ENCODE assay signal across 8 mouse cellular contexts in genomic region chr2:75959850-75960365, GRCm38 (mm10). TPM values are rescaled to one million over a fixed set of nuclear protein-coding genes. Genes with fewer than 3 reads are reported as not detected.
DNase-seq lines count a peak whose midpoint lies in the region; ATAC-seq lines count a peak whose summit lies in the region.

No protein-coding gene starts in this region.

- no peaks in the 10 kb centered on the region for H3K9me3 ChIP-seq in heart, embryonic 11.5 days (replicated peaks; ENCODE audit: control insufficient read depth, low read length)
- H3K9me3 ChIP-seq in limb, embryonic 15.5 days, result no peaks in the 10 kb centered on the region
- no peaks in the 10 kb centered on the region for H3K9me3 ChIP-seq in stomach, embryonic 14.5 days (ENCODE audit: control insufficient read depth, low read depth, low read length)

- peaks cover 23% of the 10 kb centered on the region for H3K4me1 ChIP-seq in heart, embryonic 11.5 days (ENCODE audit: control insufficient read depth, insufficient read depth, low read length)
- H3K4me1 ChIP-seq in limb, embryonic 15.5 days, result peaks cover 51% of the 10 kb centered on the region
- peaks cover 19% of the 10 kb centered on the region for H3K4me1 ChIP-seq in stomach, embryonic 14.5 days (ENCODE audit: control insufficient read depth, insufficient read depth, low read length)

- H3K4me2 ChIP-seq in heart, embryonic 11.5 days, result peak overlapping the region; percentile 37
- H3K4me2 ChIP-seq in limb, embryonic 15.5 days, result peak overlapping the region; percentile 44
- H3K4me2 ChIP-seq in stomach, embryonic 14.5 days (replicated peaks; ENCODE audit: low read depth, low read length), result peak overlapping the region; percentile 13; the same call in 1 of the 2 replicates

- ATAC-seq in heart, embryonic 11.5 days (replicated peaks; ENCODE audit: insufficient number of reproducible peaks, low FRiP score, low TSS enrichment), result no peak
- peak; percentile 87 for ATAC-seq in limb, embryonic 15.5 days (ENCODE audit: insufficient number of reproducible peaks, low FRiP score, low TSS enrichment, low read depth)
- no peak for ATAC-seq in stomach, embryonic 14.5 days (ENCODE audit: insufficient number of reproducible peaks, insufficient read depth, low FRiP score, low read depth)
- no peak for ATAC-seq in megakaryocyte progenitor cell, adult 5-6 weeks (replicated peaks; ENCODE audit: poor library complexity)

- no peak overlapping the region for H3K4me3 ChIP-seq in heart, embryonic 11.5 days (ENCODE audit: low read depth, low read length)
- peak overlapping the region; percentile 18 for H3K4me3 ChIP-seq in limb, embryonic 15.5 days
- H3K4me3 ChIP-seq in stomach, embryonic 14.5 days (ENCODE audit: low read depth, low read length), result no peak overlapping the region

- peak overlapping the region; percentile 41; the same call in 1 of the 2 replicates for H3K27ac ChIP-seq in heart, embryonic 11.5 days (ENCODE audit: low read depth, low read length)
- peak overlapping the region; percentile 87 for H3K27ac ChIP-seq in limb, embryonic 15.5 days
- peak overlapping the region; percentile 68 for H3K27ac ChIP-seq in stomach, embryonic 14.5 days (ENCODE audit: low read length)

- H3K9ac ChIP-seq in heart, embryonic 11.5 days (ENCODE audit: low read depth, low read length), result no peak overlapping the region
- H3K9ac ChIP-seq in limb, embryonic 15.5 days, result no peak overlapping the region
- H3K9ac ChIP-seq in stomach, embryonic 14.5 days (replicated peaks; ENCODE audit: low read depth, low read length), result no peak overlapping the region

- no peaks in the 10 kb centered on the region for H3K27me3 ChIP-seq in heart, embryonic 11.5 days (ENCODE audit: control insufficient read depth, insufficient read depth, low read length)
- peaks cover 4% of the 10 kb centered on the region; the same call in 1 of the 2 replicates for H3K27me3 ChIP-seq in limb, embryonic 15.5 days
- H3K27me3 ChIP-seq in stomach, embryonic 14.5 days (ENCODE audit: control insufficient read depth, insufficient read depth, low read length), result no peaks in the 10 kb centered on the region

- WGBS in heart, embryonic 11.5 days (ENCODE audit: insufficient replicate concordance), result 9% methylated on average over 15 of the region's 15 CpGs
- 8% methylated on average over 15 of the region's 15 CpGs for WGBS in limb, embryonic 15.5 days
- WGBS in stomach, embryonic 14.5 days, result 15% methylated on average over 15 of the region's 15 CpGs

- DNase-seq in layer of hippocampus, adult 9-11 months, result peak; percentile 25
- no peak for DNase-seq in layer of hippocampus, adult 11-12 months (ENCODE audit: low spot score)
- DNase-seq in cerebellum, adult 9-11 months, result peak; percentile 34
- no peak for DNase-seq in left cerebral cortex, adult 11 months (ENCODE audit: low spot score)

- no peaks in the 10 kb centered on the region for H3K36me3 ChIP-seq in heart, embryonic 11.5 days (ENCODE audit: control insufficient read depth, insufficient read depth, low read length)
- H3K36me3 ChIP-seq in limb, embryonic 15.5 days, result no peaks in the 10 kb centered on the region
- H3K36me3 ChIP-seq in stomach, embryonic 14.5 days (ENCODE audit: control insufficient read depth, insufficient read depth, low read length), result no peaks in the 10 kb centered on the region

RNA-seq across cellular contexts. Expression of gene Ttc30a2, which starts 18.1 kb away (rescaled TPM):
- polyA plus RNA-seq in heart, embryonic 11.5 days (2014; fragmentation: Nextera tagmentation; extraction: Ambion mirVana), result 0.75 and 1.1 TPM in 2 replicates
- polyA plus RNA-seq in limb, embryonic 15.5 days (2015; fragmentation: Nextera tagmentation; extraction: Ambion mirVana), result 0.18 and 0.30 TPM in 2 replicates
- polyA plus RNA-seq in stomach, embryonic 14.5 days (2014; fragmentation: Nextera tagmentation; extraction: Ambion mirVana), result 0.42 and 0.63 TPM in 2 replicates
- total RNA-seq in megakaryocyte progenitor cell, adult 5-6 weeks (2015), result not detected in 2 replicates
- total RNA-seq in megakaryocyte progenitor cell, adult 5-6 weeks (2017), result 0.10 TPM in 1 of 2 replicates, not detected in the other

RNA-seq across cellular contexts. Expression of gene Ttc30b, which starts 21.5 kb away (rescaled TPM):
- polyA plus RNA-seq in heart, embryonic 11.5 days (2014; fragmentation: Nextera tagmentation; extraction: Ambion mirVana), result 9.3 TPM in 2 replicates
- polyA plus RNA-seq in limb, embryonic 15.5 days (2015; fragmentation: Nextera tagmentation; extraction: Ambion mirVana), result 12.8 and 12.9 TPM in 2 replicates
- polyA plus RNA-seq in stomach, embryonic 14.5 days (2014; fragmentation: Nextera tagmentation; extraction: Ambion mirVana), result 13.5 and 15.2 TPM in 2 replicates
- total RNA-seq in megakaryocyte progenitor cell, adult 5-6 weeks (2015), result 2.1 and 3.2 TPM in 2 replicates
- 1.7 and 2.3 TPM in 2 replicates for total RNA-seq in megakaryocyte progenitor cell, adult 5-6 weeks (2017)

RNA-seq across cellular contexts. Expression of gene Ttc30a1, which starts 21.9 kb away (rescaled TPM):
- polyA plus RNA-seq in heart, embryonic 11.5 days (2014; fragmentation: Nextera tagmentation; extraction: Ambion mirVana), result 6.6 and 7.1 TPM in 2 replicates
- polyA plus RNA-seq in limb, embryonic 15.5 days (2015; fragmentation: Nextera tagmentation; extraction: Ambion mirVana), result 6.0 and 6.3 TPM in 2 replicates
- 7.8 and 8.2 TPM in 2 replicates for polyA plus RNA-seq in stomach, embryonic 14.5 days (2014; fragmentation: Nextera tagmentation; extraction: Ambion mirVana)
- total RNA-seq in megakaryocyte progenitor cell, adult 5-6 weeks (2015), result 4.0 and 4.3 TPM in 2 replicates
- total RNA-seq in megakaryocyte progenitor cell, adult 5-6 weeks (2017), result 3.6 and 3.7 TPM in 2 replicates

Comparison
In these comparisons a context has a peak if more than half of its experiments do, and no peak if none do; other contexts are left out.
1. DNase-seq: peak in layer of hippocampus, adult 9-11 months (single experiment) and cerebellum, adult 9-11 months (single experiment); none in layer of hippocampus, adult 11-12 months (single experiment) and left cerebral cortex, adult 11 months (single experiment).
2. Peak in every context shown above with its lines, with median percentiles within 50 percentile points of each other: H3K27ac ChIP-seq and H3K4me2 ChIP-seq.